Mouse (Mus musculus): ENCODE measurements at regions not wholly inside any gene's neighbourhood (a gene's known extent, or its start where the extent isn't known, plus 50 kb on each side); places are given as distances from the start of the nearest gene placed in this dataset.

GRCm38 (mm10) chr4:37647051-37647450 lies 695.5 kb upstream of the Lingo2 start:
- peak; percentile 64 for DNase-seq (ENCODE audit: inconsistent ontology term)
